Mouse (Mus musculus): ENCODE measurements around the gene Cygb. TPM values are rescaled to one million over a fixed set of nuclear protein-coding genes. Genes with fewer than 3 reads are reported as not detected.
A peak's percentile ranks its signal among the peaks of the same experiment; 100 is the strongest.
"Not testable (repeated sequence)": the region's sequence is repeated elsewhere in the genome, so short reads cannot be mapped to it uniquely, and the experiment has no call there.

The Cygb gene
- total RNA-seq, 4 experiments from 2014 or later = 55.8 to 62.7 (median 58.2) TPM

DNA sequence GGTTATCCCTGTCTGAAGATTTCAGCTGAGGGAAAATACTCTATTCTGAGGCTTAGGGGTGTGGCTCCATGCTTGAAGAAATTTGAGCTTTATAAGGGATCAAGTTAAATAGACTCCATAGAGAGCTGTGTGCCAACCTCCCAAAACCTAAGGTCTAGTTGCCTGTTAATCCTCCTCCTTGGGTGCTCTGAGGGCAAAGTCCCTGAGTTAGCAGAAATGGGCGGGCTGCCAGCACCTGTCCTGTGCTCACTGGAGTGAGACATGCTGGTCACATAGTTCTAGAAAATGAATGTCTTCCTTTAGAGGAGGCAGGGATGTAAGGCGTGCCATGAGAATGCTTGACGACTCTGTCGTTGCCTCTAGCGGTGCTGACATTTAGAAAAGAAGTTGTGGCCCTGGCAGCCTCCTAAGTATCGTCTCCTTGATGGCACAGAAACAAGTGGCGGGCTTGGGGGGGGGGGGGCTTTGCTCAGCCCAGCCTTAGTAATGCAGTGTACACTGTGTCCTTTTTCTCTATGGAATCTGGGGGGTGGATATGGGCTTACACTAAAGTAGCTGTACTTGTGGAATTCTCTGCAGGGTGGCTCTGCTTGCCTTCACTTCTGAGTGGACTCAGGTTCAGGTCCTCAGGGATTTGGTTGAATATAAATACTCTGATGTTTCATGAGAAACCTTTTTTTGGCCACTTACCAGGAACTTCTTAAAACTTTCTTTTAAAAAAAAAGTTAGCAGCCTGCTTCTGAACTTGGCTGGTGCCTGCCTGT lies 20.7 kb upstream of the Cygb start:
- no peak for DNase-seq (ENCODE audit: low spot score in 2 of 2)

DNA sequence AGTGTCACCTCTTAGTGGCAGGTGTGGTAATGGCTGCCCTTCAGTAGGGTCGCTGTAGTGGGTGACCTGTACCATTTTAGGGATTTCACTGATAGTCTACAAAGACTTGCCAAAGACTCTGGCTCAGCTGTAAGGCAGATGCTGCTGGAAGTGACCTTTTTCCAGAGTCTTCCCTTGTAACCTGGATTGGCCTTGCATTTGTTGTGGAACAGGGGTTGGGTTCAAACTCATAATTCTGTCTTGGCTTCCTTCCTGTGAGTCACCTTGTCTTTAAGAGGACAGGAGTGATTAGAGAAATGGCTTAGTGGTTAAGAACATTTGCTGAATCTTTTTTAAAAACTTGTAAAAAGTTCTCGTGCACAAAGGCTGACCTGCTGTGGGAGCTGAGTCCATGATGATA lies 19.3 kb upstream of the Cygb start:
- DNase-seq (ENCODE audit: low spot score in 2 of 2) = no peak

DNA sequence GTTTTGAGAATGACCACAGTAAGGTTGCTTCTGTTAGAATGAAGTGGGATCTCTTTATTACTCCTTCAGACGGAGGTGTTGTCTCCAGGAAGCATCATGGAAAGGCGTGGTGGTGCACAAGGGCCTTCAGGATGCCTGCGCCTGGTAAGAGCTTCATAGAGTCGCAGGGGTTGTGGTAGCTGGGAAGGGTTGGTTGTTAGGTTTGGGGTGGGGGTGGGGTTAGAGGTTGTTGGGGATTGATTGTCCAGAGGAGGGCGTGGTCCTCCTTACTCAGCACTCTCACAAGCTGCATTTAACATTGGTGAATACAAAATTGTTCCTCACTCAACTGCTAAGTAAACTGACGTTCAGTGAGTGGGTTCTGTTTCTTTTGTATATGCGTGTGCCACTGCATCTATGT lies 18.5 kb upstream of the Cygb start:
- no peak for DNase-seq (ENCODE audit: low spot score in 2 of 2)

DNA sequence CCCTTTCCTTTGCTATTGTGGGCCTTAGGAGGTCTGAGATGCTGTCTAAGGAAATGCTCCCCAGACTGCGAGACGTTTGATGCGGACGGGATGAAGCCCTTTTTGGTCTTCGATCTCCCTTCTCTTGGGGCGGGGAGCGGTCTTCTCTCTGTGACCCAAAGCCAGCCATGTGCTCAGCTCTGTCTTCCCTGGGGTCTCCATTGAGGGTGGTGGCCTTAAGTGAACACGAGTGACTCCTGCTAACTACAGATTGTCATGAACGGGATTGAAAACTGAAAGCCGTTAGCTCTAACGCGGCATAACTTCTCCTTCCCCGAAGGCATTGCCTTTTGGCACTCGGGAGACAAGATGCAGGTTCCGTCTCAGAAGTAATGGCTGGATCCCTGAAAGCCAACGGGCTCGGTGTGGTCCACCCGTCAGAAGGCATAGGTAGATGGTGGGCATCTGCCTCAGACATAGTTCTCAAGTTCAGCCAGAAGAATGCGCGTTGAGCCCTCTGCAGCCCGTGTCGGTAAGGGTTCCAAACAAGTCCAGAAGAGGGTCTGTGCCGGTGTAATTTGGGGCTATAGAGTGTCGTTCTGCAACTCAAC lies 17.8 kb upstream of the Cygb start:
- no peak for DNase-seq (ENCODE audit: low spot score in 2 of 2)

DNA sequence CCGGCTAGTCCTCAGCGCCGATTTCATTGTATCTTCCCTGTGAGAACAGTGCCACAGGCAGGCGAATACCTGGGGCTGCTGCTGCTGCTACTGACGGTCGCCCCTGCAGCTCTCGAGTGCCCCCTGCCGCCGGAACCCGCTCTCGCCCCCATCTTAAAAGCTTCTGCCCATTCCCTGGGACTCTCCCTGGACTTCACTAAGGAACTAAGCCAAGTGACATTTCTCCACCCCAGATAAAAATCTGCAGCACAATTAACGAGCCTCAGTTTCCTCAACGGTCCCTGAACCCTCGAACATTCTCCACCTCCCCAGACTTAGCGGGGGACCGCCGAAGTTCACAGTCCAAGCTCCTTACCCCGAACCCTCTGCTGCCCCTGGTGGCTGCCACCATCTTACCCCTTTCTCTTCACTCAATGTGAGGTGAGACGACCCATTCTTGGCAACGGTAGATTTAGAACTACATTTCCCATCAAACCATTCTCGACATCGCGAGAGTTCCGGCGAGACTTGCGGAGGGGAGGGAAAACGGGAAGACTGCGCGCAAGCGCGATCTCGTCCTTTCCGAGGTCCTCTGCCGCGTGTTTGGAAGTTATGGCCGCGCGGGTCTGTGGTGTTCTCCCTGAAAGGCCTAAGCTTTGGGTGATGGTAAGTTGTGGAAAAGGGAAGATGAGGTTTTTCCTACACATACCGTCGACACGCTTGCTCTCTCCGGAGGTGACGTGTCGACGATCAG lies 17.2 kb upstream of the Cygb start:
- DNase-seq (ENCODE audit: low spot score in 2 of 2) = peak; percentile 94 to 99

DNA sequence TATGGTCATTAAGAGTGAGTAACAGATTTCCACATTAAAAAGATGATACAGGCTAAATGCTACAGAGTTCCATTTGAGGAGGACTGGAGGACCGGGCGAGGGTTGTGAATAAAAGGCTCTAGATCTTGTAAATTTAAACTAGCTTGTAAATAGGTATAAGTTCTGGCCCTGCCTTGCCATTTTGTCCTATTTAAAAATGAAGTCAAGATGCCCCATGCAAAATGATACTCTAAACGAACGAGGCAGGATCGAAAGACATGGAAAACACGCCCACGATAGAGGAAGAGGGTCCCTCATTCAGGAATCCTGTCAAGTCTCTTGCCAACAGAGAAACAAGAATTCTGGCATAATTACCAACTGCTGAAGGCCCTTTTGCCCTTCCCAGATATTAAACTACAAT lies 16.3 kb upstream of the Cygb start:
- no peak for DNase-seq (ENCODE audit: low spot score in 2 of 2)

DNA sequence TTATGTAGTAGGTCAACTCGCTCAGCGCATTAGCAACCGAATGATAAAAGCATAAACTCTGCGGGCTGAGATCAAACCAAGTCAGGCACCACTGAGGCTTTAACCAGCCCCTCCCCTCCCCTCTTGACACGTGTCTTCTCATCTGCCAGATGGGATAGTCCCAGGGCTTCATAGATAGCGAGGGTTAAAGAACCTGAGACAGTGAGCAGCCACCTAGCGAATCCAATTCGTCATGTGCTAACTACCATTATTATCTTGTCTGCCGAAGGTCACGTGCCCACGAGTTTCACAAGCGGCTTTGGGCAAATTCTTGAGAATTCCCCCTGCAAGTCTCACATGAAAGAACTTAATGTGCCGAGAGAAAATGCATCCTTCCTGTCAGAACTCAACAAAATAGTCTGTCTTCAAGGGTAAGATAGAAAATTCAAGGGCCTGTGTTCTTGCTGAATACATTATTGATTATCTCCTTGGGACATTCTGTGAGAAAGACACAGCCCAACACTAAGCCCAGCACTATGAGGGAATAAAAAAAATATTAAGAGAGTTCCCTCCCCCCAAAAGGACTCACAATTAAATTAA lies 15.8 kb upstream of the Cygb start:
- no peak for DNase-seq (ENCODE audit: low spot score in 2 of 2)

DNA sequence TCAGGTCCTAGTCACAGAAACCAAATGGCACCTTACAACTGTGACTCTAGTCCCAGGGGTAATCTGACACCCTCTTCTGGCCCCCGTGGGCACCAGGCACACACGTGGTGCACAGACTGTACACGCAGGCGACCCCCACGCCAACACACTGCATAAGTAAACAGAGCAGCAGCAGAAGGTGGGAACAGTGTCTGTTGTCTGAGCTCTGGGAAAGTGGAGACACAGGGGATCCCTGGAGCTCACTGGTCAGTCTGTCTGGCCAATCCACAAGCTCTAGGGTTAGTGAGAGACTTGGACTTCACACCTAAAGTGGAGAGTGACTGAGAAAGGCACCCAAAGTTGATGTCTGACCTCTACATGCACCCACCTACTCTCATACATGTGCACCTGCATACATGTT lies 15.2 kb upstream of the Cygb start:
- DNase-seq (ENCODE audit: low spot score in 2 of 2) = no peak

DNA sequence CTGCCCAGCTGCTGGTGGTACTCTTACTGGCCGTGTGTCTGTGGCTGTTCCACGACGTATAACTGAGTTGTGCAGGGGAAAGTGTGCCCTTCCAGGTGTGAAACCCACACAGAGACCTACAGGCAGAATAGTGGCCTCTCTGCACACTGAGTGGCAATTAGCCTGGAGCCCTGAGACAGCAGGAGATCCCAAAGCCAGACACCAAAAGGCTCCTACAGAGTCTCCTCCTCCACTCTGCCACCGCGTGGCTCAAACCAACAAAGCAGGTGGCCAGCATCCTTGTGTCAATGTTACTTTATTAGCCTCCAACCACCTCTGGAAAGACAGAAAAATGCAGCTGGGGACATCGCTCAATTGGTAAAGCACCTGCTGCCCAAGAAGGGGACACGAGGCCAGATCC lies 14.7 kb upstream of the Cygb start:
- DNase-seq (ENCODE audit: low spot score in 2 of 2) = no peak

DNA sequence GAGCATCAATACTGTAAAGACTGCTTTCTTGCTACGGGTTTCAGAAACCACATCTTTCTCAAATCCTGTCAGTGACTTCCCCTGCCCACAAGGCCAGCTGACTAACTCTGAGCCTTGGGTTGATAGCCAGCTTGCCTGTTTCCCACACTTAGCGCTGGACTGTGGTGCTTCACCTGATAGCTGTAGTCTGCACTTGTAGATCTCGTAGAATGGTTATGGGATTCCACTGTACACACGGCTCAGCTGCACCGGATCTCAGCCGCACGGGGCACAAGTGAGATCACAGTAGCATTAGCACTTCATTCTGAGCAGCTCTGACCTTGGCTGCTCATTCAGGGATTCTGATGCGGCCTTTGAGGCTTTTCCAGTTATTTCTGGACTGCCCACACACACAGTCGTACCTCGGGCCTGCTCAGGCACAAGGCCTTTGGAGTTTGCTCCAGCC lies 14.3 kb upstream of the Cygb start:
- no peak for DNase-seq (ENCODE audit: low spot score in 2 of 2)

DNA sequence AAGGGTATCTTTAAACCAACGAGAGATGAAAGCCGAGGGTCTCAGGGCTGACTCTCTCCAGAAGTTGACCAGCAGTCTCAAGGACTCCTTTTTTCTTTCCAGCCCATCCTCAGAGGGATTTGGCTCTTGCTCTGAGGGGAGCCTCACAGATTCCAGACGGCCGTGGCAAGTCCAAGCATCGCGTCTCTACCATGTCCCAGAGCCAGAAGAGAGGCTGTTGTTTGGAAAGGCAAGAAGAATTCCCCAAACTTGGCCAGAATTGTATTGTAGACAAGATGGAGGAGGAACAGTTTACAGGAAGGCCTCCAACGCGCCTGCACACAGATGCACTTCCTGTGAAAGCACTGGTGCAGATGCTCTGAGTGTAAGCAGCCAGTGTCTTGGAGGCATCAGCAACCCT lies 13.8 kb upstream of the Cygb start:
- no peak for DNase-seq (ENCODE audit: low spot score in 2 of 2)

DNA sequence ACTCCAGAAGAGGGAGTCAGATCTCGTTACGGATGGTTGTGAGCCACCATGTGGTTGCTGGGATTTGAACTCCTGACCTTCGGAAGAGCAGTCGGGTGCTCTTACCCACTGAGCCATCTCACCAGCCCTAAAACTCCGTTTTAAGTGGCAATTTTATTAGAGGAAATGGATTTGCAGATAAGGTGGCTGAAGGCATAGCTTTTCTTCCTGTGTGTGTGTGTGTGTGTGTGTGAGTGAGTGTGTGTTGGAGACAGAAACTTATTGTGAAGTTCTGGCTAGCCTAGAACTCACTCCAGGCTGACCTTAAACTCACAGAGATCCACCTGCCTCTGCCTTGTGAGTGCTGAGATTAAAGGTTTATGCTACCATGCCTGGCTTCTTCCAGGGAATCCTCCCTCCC lies 12.9 kb upstream of the Cygb start:
- not testable (repeated sequence) for DNase-seq (ENCODE audit: low spot score in 2 of 2)

DNA sequence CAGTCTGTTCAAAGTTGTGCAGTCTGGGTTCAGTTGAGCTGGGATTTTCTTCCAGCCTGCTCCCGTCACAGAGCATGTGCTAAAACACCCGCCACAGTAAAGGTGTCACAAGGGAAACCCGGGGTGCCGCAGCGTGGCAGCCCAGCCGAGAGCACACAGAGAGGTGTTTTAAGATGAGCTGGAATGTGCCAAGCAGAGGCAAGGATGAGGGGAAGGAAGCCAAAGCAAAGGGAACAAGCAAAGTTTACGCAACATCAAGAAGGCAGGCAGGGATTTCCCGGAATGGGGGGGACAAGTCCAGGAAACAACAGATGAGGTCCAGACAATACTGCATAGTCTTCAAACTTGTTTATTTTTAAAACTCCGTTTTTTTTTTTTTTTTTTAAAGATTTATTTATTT lies 12.5 kb upstream of the Cygb start:
- DNase-seq (ENCODE audit: low spot score in 2 of 2) = no peak

DNA sequence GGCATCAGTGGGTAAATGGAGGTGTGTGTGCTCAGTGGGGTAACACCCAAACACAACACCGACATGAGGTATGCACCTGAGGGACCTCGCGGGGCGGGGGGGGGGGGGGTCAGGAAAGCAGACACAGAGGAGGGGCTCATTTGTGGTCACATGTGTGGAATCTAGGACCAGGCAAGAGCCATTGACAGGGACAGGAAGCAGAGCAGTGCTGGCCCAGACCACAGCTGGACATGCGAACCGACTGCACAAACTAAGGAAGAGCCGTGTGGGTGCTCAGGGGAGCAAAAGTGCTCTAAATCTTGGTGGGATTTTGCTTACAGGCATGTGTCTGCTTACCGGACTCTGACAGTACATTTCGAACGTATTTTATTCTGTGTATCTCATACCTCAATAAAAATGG lies 11.2 kb upstream of the Cygb start:
- no peak for DNase-seq (ENCODE audit: low spot score in 2 of 2)

DNA sequence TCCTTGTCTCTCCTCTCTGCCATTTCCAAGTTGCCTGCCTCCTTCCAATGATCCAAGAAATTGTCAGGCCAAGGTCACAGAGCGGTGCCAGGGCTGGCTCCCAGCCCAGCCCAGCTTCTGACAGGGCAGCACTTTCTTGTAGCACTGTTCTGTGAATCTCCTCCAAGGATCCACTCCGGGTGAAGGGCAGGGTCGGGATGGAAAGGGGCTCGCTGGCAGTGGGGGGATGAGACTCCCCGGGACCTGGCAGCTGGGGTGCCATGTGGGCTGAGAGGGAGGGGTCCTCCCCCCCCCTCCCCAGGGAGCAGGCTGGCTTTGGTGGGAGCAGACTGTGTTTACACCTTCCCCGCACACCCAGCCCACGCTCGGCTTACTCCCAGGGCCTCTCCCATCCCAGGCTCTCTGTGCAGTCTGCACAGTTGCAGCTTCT lies 7.8 kb upstream of the Cygb start:
- no peak for DNase-seq (ENCODE audit: low spot score in 2 of 2)

DNA sequence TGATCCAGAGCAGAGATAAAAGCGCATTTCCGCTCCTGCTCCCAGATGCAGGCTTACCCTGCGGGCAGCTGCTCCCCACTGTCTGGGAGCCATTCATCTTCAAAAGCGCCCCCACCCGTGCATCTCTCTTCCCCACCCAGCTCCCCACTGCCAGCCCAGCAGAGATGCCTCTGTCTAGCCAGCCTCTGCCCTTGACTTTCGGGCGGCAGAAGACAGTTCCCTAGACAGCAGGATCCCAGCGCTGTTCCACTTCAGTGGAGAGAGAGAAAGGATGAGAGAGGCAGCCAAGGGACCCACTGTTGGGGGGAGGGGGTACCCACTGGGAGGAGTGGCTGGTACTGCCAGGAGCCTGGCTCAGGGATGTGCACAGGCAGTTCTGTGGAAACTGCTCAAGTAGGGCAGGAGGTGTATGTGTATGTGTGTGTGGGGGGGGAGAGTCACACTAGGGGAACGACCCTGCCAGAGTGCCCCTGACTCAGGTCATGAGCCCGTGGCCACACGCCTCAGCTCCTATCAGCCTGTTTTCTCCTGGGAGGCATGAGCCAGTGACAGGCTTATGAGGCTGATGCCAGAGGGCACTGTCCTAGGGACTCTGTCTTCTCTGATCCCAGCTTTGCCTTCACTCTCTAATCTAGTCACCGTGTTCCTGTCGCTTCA lies 7.3 kb upstream of the Cygb start:
- no peak for DNase-seq (ENCODE audit: low spot score in 2 of 2)

DNA sequence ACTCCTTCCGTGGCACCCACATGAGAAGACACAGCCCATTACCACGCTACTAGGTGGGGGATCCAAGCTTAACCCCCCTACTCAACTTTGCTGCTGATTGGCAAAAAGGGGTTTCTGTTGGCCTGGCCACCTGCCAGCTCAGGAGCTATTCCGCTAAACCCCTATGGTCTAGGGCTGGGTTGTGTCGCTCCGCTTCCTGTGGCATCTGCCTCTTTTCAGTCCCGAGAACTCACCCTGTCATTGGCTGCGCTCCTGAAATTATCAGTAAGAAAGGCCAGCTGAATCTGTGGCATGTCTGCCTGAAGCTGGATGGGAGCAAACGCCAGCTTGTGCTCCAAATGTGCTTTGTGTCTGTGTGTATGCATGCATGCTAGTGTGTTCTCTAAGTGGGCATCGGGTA lies 6.1 kb upstream of the Cygb start:
- DNase-seq (ENCODE audit: low spot score in 2 of 2) = no peak

DNA sequence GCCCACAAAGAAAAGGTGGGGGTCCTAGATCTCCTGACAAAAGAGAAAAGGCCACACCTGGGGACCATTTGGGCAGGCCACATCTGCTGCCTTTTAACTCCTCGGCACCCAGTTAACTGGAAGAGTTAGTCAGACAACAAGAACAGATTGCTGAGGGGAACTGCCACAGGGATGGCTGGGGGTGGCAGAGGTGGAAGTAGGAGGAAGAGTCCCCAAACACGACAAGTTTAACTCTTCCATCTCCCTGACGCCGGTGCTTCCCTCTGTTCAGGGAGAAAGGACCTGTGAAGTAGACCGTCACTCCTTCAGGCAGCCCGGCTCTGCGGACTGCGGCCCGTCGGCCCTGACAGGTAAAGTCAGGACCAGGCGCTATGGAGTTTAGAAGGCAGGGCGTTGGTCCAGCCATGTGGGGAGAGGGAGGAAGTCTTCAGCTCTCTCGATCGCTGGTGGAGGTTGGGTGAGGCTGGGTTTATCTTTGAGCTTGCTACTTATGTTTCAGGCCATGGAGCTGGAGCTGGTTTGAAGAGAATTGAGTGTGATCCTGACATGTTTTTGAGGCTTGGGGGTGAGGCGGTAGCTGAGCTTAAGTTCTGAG lies 5.0 kb upstream of the Cygb start:
- no peak for DNase-seq (ENCODE audit: low spot score in 2 of 2)

DNA sequence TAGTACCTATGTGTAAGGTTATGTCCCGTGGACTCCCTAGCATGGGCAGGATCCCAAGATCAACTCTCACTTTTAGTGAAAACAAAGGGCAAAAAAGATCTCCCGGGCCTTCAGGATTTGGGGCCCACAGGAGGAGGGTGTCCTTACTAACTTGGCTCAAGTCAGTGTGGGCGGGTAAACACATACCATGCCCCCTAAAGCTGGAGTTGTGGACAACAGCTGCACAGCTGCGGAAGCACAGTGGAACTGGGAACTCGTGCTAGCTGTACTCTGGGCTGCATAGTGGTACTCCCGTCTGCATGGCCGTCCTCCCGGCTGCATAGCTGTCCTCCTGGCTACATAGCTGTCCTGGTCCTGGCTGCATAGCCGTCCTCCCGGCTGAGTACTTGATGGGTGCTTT lies 4.1 kb upstream of the Cygb start:
- no peak for DNase-seq (ENCODE audit: low spot score in 2 of 2)

DNA sequence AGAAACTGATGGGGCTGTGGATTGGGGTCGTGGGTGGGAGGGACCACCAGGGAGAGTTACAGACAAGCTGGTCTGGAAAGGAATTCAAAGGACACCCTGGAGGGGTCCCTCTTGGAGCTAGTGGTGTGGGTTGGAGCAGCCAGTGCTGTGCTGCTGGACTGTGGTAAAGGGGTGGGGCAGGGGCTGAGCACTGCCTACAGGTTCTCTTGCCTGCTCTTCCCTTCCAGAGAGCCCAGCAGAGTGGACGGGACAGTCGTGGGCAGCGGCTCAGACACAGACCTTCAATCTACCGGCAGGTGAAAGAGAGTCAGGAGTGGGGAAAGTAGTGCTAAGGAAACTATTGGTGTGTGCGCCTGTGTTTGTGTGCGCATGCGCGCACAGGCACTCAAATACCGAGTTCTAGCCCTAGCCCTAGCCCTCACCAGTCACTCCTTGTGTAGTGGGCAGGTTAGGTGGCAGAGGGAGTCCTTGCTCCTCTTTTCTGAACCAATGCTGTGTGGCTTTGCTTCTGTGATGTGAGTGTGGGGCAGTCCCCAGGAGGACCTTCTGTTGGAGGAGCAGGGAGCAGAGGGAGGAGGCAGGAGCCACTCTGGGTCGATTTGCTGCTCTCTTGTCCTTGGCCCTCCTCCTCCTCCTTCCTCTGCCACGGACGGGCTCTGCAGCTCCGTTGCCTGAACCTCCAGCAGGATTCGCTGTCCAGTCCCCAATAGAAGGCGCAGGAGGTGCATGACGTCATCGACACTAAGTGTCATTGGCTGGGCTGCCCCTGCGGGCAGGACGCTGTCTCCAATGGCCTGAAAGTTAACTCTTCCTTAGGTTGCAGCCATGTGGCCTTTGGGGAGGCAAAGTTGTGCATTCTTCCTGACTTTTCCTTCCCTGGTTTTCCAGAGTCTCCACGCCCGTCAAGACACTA lies 3.5 kb upstream of the Cygb start:
- peak; percentile 50 to 92 for DNase-seq (ENCODE audit: low spot score in 2 of 2)
